Mouse (Mus musculus) heart, adult 2 months (tissue): ENCODE data around the gene Ttc23.

Source experiments
- CTCF ChIP-seq: fragments of 200-600 bp; IDR thresholded peaks from 2 replicates; pipeline ENCODE4 v1.8.1; 2022; ENCODE audit warnings: antibody characterized with exemption, mild to moderate bottlenecking, moderate library complexity
- EP300 ChIP-seq: fragments of 200-500 bp; IDR thresholded peaks from 2 replicates; pipeline ENCODE4 v1.6.1; 2011; ENCODE audit warnings: low read depth, low read length, control low read depth; ENCODE audit not compliant: insufficient read depth
- POLR2A ChIP-seq: fragments of 200-500 bp; IDR thresholded peaks from 2 replicates; pipeline ENCODE4 v1.6.1; 2011; ENCODE audit warnings: mild to moderate bottlenecking, low read depth, low read length, control low read depth; ENCODE audit not compliant: insufficient read depth

DNA sequence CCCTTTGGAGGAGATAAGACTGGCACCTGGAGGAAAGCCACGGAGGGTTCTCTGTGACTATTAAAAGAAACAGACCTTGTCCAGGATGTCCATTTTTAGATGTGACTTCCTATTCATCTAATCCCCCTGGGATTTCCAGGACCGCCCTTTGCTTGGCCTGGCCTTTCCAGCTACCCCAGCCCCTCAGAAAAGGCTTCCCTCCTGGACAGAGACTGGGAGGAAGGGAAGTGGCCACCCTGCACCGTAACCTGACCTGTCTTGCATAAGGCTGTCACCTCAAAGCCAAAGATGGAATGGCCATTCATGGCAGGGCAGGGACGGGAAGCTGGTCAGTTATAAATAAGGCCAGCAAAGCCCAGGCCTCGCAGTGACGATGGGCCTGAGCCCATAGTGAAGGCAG lies 43.8 kb downstream of the Ttc23 start:
- no peak for TF ChIP-seq CTCF
- no peak for TF ChIP-seq POLR2A
- no peak for TF ChIP-seq EP300
